Mouse (Mus musculus) right cerebral cortex, postnatal 10 days (tissue): ENCODE results near the gene Gm6710.
"Not testable (repeated sequence)": the region's sequence is repeated elsewhere in the genome, so short reads cannot be mapped to it uniquely, and the experiment has no call there.

Experiments
- DNase-seq, 2 experiments: peaks; one replicate each; pipeline ENCODE4 v3.0.0; 2021; ENCODE audit warnings: low spot score in 2 of 2

Gm6710 gene

GRCm38 (mm10) chr2:175869024-175869423, at the start of gene Gm6710:
Gene Gm6710, plus strand, starts transcription at chr2:175869219.
- DNase-seq: not testable (repeated sequence)
